Mouse (Mus musculus) myocyte (in vitro differentiated cells): ENCODE measurements at regions not wholly inside any gene's neighbourhood (a gene's known extent, or its start where the extent isn't known, plus 50 kb on each side); places are given as distances from the start of the nearest gene placed in this dataset.

Source experiments
- H3K27me3 ChIP-seq: one replicate; pipeline ENCODE4 v1.6.1; 2011; ENCODE audit not compliant: control insufficient read depth, insufficient read depth, insufficient read length
- H3K36me3 ChIP-seq: one replicate; pipeline ENCODE4 v1.6.1; 2011; ENCODE audit not compliant: control insufficient read depth, insufficient read depth
- H3K4me2 ChIP-seq: one replicate; pipeline ENCODE4 v1.6.1; 2011; ENCODE audit warnings: low read depth, control low read depth
- H3K4me3 ChIP-seq: one replicate; pipeline ENCODE4 v1.5.1; 2011; ENCODE audit warnings: mild to moderate bottlenecking, control low read depth, moderate library complexity
- H3K79me2 ChIP-seq: one replicate; pipeline ENCODE4 v1.6.1; 2011; ENCODE audit not compliant: control insufficient read depth, insufficient read depth
- H3ac ChIP-seq: one replicate; pipeline ENCODE4 v1.6.1; 2011; ENCODE audit not compliant: control insufficient read depth, insufficient read length
- CEBPB ChIP-seq: IDR thresholded peaks from 2 replicates; pipeline ENCODE4 v1.6.1; 2011; ENCODE audit warnings: mild to moderate bottlenecking, moderate library complexity; ENCODE audit not compliant: poor library complexity, insufficient read depth, severe bottlenecking
- E2F4 ChIP-seq: IDR thresholded peaks from one replicate; pipeline ENCODE4 v1.6.1; 2011; ENCODE audit warnings: mild to moderate bottlenecking, control low read depth, moderate library complexity; ENCODE audit not compliant: insufficient read depth
- MAX ChIP-seq: IDR thresholded peaks from one replicate; pipeline ENCODE4 v1.6.1; 2011; ENCODE audit warnings: low read depth, mild to moderate bottlenecking, control low read depth
- MYOD1 ChIP-seq, 3 experiments: IDR thresholded peaks; one replicate each; pipeline ENCODE4 v1.6.1; 2011; ENCODE audit warnings: control low read depth in 2 of 3, low read depth in 2 of 3, mild to moderate bottlenecking in 2 of 3, moderate library complexity in 1 of 3; ENCODE audit not compliant: insufficient read length in 2 of 3, control insufficient read depth in 1 of 3
- MYOG ChIP-seq, 3 experiments: IDR thresholded peaks; one replicate each; pipeline ENCODE4 v1.6.1; 2011; ENCODE audit warnings: control low read depth in 2 of 3, low read depth in 2 of 3, mild to moderate bottlenecking in 2 of 3; ENCODE audit not compliant: insufficient read length in 2 of 3, control insufficient read depth in 1 of 3, insufficient read depth in 1 of 3
- POLR2A ChIP-seq: IDR thresholded peaks from one replicate; pipeline ENCODE4 v1.6.1; 2011; ENCODE audit warnings: low read depth, mild to moderate bottlenecking, control low read depth, moderate library complexity; ENCODE audit not compliant: insufficient read length
- POLR2AphosphoS2 ChIP-seq: IDR thresholded peaks from one replicate; pipeline ENCODE4 v1.6.1; 2011; ENCODE audit warnings: low read depth, control low read depth; ENCODE audit not compliant: insufficient read length
- REST ChIP-seq: IDR thresholded peaks from one replicate; pipeline ENCODE4 v1.6.1; 2011; ENCODE audit warnings: mild to moderate bottlenecking, control low read depth, moderate library complexity; ENCODE audit not compliant: insufficient read depth, insufficient read length
- SRF ChIP-seq: IDR thresholded peaks from one replicate; pipeline ENCODE4 v1.6.1; 2011; ENCODE audit warnings: low read depth; ENCODE audit not compliant: control insufficient read depth, insufficient read length
- TCF12 ChIP-seq: IDR thresholded peaks from one replicate; pipeline ENCODE4 v1.6.1; 2011; ENCODE audit warnings: mild to moderate bottlenecking, control low read depth; ENCODE audit not compliant: poor library complexity, insufficient read depth, severe bottlenecking
- TCF3 ChIP-seq: IDR thresholded peaks from one replicate; pipeline ENCODE4 v1.6.1; 2011; ENCODE audit warnings: low read depth, control low read depth; ENCODE audit not compliant: insufficient read length
- USF1 ChIP-seq: IDR thresholded peaks from one replicate; pipeline ENCODE4 v1.6.1; 2011; ENCODE audit warnings: low read depth, mild to moderate bottlenecking, control low read depth, moderate library complexity

DNA sequence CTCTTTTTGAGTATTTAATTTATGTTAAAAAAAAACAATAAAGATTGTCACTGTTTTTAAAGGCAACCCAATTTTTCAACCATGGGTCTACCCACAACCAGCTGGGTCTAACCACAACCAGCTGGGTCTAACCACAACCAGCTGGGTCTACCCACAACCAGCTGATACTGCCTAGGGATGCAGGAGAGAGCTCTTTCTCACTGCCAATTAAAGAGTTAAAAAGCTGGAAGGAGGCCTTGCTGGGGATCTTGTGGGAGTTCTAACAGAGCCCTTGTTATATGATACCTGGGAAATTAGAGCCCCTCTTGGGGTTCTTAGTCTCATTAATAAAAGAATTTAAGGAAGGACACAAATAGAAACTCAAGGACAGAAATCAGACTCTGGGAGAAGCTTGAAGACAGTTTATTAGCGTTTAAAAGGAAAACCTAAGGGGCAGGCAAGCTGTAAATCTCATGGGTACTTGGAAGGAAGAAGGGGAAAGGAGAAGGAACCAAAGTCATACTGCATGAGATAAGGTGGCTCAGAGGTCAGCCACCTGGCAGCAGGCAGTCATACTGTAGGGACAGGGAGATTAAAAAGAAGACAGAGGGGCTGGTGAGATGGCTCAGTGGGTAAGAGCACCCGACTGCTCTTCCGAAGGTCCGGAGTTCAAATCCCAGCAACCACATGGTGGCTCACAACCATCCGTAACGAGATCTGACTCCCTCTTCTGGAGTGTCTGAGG is 379.1 kb downstream of the Adam3 start:
- H3K27me3 ChIP-seq: peaks cover 21% of the 10 kb centered on the region

DNA sequence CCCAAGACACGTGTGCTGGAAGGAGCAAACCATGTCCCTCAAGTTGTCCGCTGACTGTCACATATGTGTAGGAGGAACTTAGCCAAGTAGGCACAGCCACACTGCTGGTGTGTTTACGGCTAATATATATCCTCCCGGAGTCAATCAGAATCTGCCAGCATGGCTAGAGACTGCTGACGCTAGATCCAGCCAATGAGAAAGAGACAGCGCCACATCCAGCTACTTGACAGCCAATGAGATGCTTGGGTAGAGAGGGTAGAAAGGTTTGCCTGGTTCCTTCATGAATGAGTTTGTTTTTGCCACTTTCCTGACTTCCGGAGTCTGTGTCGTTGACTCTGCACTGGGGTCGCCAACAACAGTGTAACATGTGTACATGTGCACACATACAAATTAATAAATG is 387.0 kb downstream of the Adam3 start:
- H3K27me3 ChIP-seq: peaks cover 47% of the 10 kb centered on the region
- no peaks in the 10 kb centered on the region for H3K36me3 ChIP-seq
- H3K4me2 ChIP-seq: no peak overlapping the region
- TF ChIP-seq POLR2AphosphoS2 (no peak), POLR2A (no peak), SRF (no peak), TCF12 (no peak), TCF3 (no peak), CEBPB (no peak), MYOG (IDR thresholded peaks at IDR 0.05; ENCODE audit: control insufficient read depth in 1 of 3, insufficient read depth in 1 of 3, insufficient read length in 2 of 3, low read depth in 2 of 3) (no peak), MAX (no peak), MYOD1 (IDR thresholded peaks at IDR 0.05; ENCODE audit: control insufficient read depth in 1 of 3, insufficient read length in 2 of 3, low read depth in 2 of 3) (no peak), E2F4 (no peak), REST (no peak), USF1 (no peak)
- H3ac ChIP-seq: no peak overlapping the region
- H3K79me2 ChIP-seq: no peaks in the 10 kb centered on the region
- H3K4me3 ChIP-seq: no peak overlapping the region

More for the DNA sequence above, 379.1 kb downstream of the Adam3 start:
- peak; percentile 96 for TF ChIP-seq TCF12
- no peak for TF ChIP-seq POLR2A
- TF ChIP-seq TCF3: peak; percentile 77
- TF ChIP-seq POLR2AphosphoS2: no peak
- TF ChIP-seq MYOG (IDR thresholded peaks at IDR 0.05; ENCODE audit: control insufficient read depth in 1 of 3, insufficient read depth in 1 of 3, insufficient read length in 2 of 3, low read depth in 2 of 3): peak; percentile 33 to 92 (median 65)
- no peak for TF ChIP-seq E2F4
- TF ChIP-seq MYOD1 (IDR thresholded peaks at IDR 0.05; ENCODE audit: control insufficient read depth in 1 of 3, insufficient read length in 2 of 3, low read depth in 2 of 3): peak in 2 of 3 experiments; percentile 74 to 85
- Histone ChIP-seq H3K4me3 (no peak overlapping the region), H3K4me2 (no peak overlapping the region), H3K79me2 (no peaks in the 10 kb centered on the region), H3K36me3 (no peaks in the 10 kb centered on the region), H3ac (no peak overlapping the region)

DNA sequence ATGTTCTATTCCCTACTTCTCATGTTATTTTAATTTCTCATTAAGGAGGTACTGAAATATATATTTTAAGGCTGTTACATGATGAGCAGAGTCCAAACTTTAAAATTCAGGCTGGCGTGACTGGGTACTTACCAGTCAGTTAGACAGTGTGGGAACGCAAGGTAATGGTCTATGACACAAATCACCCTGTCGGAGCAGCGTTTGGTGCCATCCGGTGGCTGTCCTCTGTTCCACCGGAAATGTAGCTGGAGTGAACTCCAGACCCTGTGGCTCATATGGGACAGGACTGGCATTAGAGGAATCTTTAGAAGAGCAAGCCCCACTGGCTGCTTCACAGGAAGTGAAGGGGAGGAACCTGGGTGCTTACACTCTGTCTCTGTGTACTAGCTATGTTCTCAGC is 388.0 kb downstream of the Adam3 start:
- H3K79me2 ChIP-seq: no peaks in the 10 kb centered on the region
- TF ChIP-seq E2F4 (no peak), USF1 (no peak), MYOG (IDR thresholded peaks at IDR 0.05; ENCODE audit: control insufficient read depth in 1 of 3, insufficient read depth in 1 of 3, insufficient read length in 2 of 3, low read depth in 2 of 3) (no peak), REST (no peak), POLR2AphosphoS2 (no peak), TCF12 (no peak), SRF (no peak)
- H3K36me3 ChIP-seq: no peaks in the 10 kb centered on the region
- no peak overlapping the region for H3K4me3 ChIP-seq
- H3K27me3 ChIP-seq: peaks cover 44% of the 10 kb centered on the region
- H3ac ChIP-seq: no peak overlapping the region
- no peak overlapping the region for H3K4me2 ChIP-seq

DNA sequence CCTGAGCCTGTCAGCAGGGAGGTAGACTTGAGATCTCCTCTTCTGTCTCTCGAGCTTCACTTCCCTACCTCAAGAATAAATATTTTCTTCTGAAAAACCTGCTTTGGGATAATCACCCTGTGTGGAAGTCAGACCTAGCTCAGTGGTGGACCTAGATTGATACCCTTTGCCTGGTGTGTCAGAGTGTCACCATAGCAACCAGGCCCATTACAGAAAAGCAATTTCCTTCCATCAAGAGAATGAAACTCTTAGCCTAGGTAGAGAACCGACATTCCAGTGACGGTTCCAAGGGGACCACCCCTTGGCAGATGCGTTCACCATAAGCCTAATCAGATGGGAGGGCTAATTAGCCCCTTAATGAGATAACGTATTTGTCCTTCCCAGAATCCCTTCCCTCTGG is 389.9 kb downstream of the Adam3 start:
- Histone ChIP-seq H3K4me2 (no peak overlapping the region), H3K27me3 (peaks cover 38% of the 10 kb centered on the region), H3K79me2 (no peaks in the 10 kb centered on the region), H3ac (no peak overlapping the region), H3K4me3 (no peak overlapping the region), H3K36me3 (no peaks in the 10 kb centered on the region)
- TF ChIP-seq POLR2AphosphoS2: no peak
- no peak for TF ChIP-seq TCF12
- TF ChIP-seq TCF3: no peak
- TF ChIP-seq POLR2A: no peak
- no peak for TF ChIP-seq CEBPB
- no peak for TF ChIP-seq MAX
- no peak for TF ChIP-seq E2F4
- TF ChIP-seq MYOD1 (IDR thresholded peaks at IDR 0.05; ENCODE audit: control insufficient read depth in 1 of 3, insufficient read length in 2 of 3, low read depth in 2 of 3): no peak
- TF ChIP-seq SRF: no peak
- no peak for TF ChIP-seq REST
- TF ChIP-seq USF1: no peak
- no peak for TF ChIP-seq MYOG (IDR thresholded peaks at IDR 0.05; ENCODE audit: control insufficient read depth in 1 of 3, insufficient read depth in 1 of 3, insufficient read length in 2 of 3, low read depth in 2 of 3)

DNA sequence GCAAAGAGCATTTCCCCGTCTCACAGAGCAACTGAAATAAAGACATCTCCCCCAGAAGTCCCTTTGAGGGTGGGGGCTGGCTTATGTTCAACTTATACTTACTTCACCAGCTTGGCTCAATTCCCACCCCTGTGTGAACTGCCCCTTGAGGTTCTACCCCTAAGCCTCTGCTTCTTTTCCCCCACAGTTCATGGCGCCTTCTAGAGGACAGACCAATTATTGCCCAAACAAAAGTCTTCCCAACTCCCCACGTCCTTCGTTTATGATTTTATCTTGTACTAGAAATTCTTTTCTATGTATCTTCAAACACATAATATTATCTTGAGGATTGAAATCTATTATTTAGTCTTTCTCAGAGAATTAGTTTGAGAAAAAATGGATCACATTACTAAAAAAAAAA is 391.9 kb downstream of the Adam3 start:
- no peaks in the 10 kb centered on the region for H3K36me3 ChIP-seq
- peaks cover 31% of the 10 kb centered on the region for H3K27me3 ChIP-seq
- no peak overlapping the region for H3K4me3 ChIP-seq
- H3K79me2 ChIP-seq: no peaks in the 10 kb centered on the region
- no peak overlapping the region for H3ac ChIP-seq
- H3K4me2 ChIP-seq: no peak overlapping the region
- TF ChIP-seq E2F4: no peak
- no peak for TF ChIP-seq POLR2AphosphoS2
- TF ChIP-seq CEBPB: no peak
- no peak for TF ChIP-seq TCF3
- no peak for TF ChIP-seq MAX
- no peak for TF ChIP-seq POLR2A
- TF ChIP-seq MYOD1 (IDR thresholded peaks at IDR 0.05; ENCODE audit: control insufficient read depth in 1 of 3, insufficient read length in 2 of 3, low read depth in 2 of 3): no peak
- TF ChIP-seq USF1: no peak
- TF ChIP-seq REST: no peak
- no peak for TF ChIP-seq SRF
- no peak for TF ChIP-seq TCF12
- no peak for TF ChIP-seq MYOG (IDR thresholded peaks at IDR 0.05; ENCODE audit: control insufficient read depth in 1 of 3, insufficient read depth in 1 of 3, insufficient read length in 2 of 3, low read depth in 2 of 3)
